Mouse (Mus musculus): ENCODE results near the gene Retreg3. TPM values are rescaled to one million over a fixed set of nuclear protein-coding genes. Genes with fewer than 3 reads are reported as not detected.
"Not testable (repeated sequence)": the region's sequence is repeated elsewhere in the genome, so short reads cannot be mapped to it uniquely, and the experiment has no call there.

Retreg3 gene
- polyA plus RNA-seq, 1 experiment from 2014 or later: 18.4 TPM

DNA sequence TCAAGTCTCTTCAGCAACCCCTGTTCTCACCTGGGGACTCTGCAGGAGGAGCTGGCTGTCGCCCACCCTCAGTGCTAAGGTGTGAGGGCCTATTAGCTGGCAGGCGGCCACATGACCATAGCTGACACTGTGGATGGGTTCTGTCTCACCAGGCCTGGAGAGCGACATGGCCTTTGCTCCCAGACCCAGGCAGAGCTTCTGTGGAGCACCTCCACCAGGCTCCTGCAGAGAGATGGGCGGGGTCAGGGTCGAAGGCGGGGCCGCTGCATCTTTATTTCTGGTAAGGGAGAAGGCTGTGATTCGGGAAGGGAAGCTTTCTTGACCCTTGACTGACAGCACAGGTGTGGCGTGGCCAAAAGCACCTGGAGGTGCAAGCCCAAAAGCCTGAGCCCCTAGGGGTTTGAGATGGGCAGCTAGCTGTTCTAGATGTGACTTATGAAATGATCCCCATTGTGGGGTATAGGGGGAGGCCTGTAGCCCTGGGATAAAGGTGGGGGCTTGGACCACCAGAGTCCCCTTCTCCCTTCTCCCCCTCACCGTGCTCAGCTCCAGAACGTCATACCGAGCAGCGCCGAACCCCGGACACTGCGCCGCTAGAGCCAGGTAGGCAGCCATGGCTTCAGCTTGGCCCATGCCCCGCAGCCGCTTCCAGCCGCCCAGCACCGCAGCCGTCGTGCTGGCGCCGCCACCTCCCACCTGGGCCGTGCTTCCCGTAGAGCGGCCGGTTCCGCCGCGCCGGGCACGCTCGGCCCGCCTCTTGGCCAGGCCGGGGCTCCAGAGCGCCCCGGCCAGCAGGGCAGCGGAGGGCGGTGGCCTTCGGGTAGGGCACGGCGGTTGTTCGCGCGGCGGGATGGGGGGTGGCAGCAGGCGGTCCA is 44.0 kb upstream of the Retreg3 start:
- no peak overlapping the region for H3K27ac ChIP-seq (ENCODE audit: low read length)
- ATAC-seq (ENCODE audit: low read depth): peak; percentile 8; the same call in 1 of the 2 replicates
- H3K4me1 ChIP-seq (replicated peaks; ENCODE audit: control insufficient read depth, insufficient read depth, low read length): peaks cover 38% of the 10 kb centered on the region
- H3K27me3 ChIP-seq (ENCODE audit: control insufficient read depth, insufficient read depth, low read depth, low read length): peaks cover 7% of the 10 kb centered on the region; the same call in 1 of the 2 replicates
- 0 out of 2 replicates have a peak overlapping the region, but pooled peaks have one; percentile 5 for H3K4me3 ChIP-seq (ENCODE audit: low read length)
- no peak overlapping the region for H3K4me2 ChIP-seq (ENCODE audit: low read depth, low read length)
- H3K36me3 ChIP-seq (ENCODE audit: control insufficient read depth, insufficient read depth, low read length): peaks cover 48% of the 10 kb centered on the region
- H3K9me3 ChIP-seq (ENCODE audit: control insufficient read depth, low read length): no peaks in the 10 kb centered on the region
- H3K9ac ChIP-seq (ENCODE audit: low read length): no peak overlapping the region
- 44% methylated on average over 49 of the region's 49 CpGs for WGBS

DNA sequence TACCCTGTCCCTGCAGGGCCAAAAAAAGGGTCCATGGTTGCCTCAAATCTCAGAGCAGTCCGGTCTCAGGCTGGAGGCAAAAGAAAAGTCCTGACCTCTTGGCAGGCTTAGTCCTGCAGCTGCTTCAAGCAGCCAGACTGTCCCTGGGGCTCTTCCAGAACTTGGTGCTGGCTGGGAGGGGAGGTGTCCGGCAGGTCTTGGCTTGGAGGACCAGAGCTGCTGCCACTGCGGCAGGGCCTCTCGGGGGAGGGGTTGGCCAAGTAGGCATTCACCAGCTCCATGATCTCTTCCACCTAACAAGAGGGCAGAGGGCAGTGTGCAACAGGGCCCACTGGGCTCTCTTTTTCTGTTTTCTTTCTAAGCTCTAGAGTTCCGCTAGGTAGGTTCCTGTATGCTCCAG is 43.1 kb upstream of the Retreg3 start:
- H3K27me3 ChIP-seq (ENCODE audit: control insufficient read depth, insufficient read depth, low read depth, low read length): peaks cover 7% of the 10 kb centered on the region; the same call in 1 of the 2 replicates
- peaks cover 44% of the 10 kb centered on the region for H3K36me3 ChIP-seq (ENCODE audit: control insufficient read depth, insufficient read depth, low read length)
- peak; percentile 10; the same call in 1 of the 2 replicates for ATAC-seq (ENCODE audit: low read depth)
- H3K4me3 ChIP-seq (ENCODE audit: low read length): no peak overlapping the region
- H3K4me2 ChIP-seq (ENCODE audit: low read depth, low read length): no peak overlapping the region
- no peaks in the 10 kb centered on the region for H3K9me3 ChIP-seq (ENCODE audit: control insufficient read depth, low read length)
- WGBS: 55% methylated on average over 5 of the region's 5 CpGs
- no peak overlapping the region for H3K9ac ChIP-seq (ENCODE audit: low read length)
- H3K27ac ChIP-seq (ENCODE audit: low read length): peak overlapping the region; percentile 33; the same call in 1 of the 2 replicates
- peaks cover 30% of the 10 kb centered on the region for H3K4me1 ChIP-seq (replicated peaks; ENCODE audit: control insufficient read depth, insufficient read depth, low read length)

DNA sequence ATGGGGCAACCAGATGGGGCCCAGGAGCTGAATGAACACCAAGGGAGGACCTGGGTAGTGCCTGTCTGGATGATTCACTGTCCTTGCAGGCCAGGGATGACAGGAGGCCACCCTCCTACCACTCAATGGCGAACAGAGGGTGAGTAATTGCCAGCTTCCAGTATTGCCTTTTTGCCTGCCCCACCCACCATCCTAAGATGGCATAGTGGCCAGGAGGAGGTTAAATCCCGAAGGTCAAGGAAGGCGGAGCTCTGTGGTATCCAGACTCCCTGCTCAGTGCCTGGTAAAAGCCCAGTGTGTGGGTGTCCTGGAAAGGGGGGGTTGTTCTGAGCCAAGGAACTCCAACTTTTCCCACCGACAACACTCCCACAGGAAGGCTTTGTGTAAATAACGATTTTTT is 42.6 kb upstream of the Retreg3 start:
- Histone ChIP-seq H3K27me3 (ENCODE audit: control insufficient read depth, insufficient read depth, low read depth, low read length) (peaks cover 3% of the 10 kb centered on the region; the same call in 1 of the 2 replicates), H3K27ac (ENCODE audit: low read length) (peak overlapping the region; percentile 33; the same call in 1 of the 2 replicates), H3K9ac (ENCODE audit: low read length) (no peak overlapping the region), H3K9me3 (ENCODE audit: control insufficient read depth, low read length) (no peaks in the 10 kb centered on the region), H3K4me2 (ENCODE audit: low read depth, low read length) (no peak overlapping the region), H3K36me3 (ENCODE audit: control insufficient read depth, insufficient read depth, low read length) (peaks cover 39% of the 10 kb centered on the region), H3K4me3 (ENCODE audit: low read length) (no peak overlapping the region), H3K4me1 (replicated peaks; ENCODE audit: control insufficient read depth, insufficient read depth, low read length) (peaks cover 30% of the 10 kb centered on the region)
- 57% methylated on average over 5 of the region's 5 CpGs for WGBS
- no peak for ATAC-seq (ENCODE audit: low read depth)

- WGBS: 86% methylated on average over 15 of the region's 15 CpGs
- no peak overlapping the region for H3K9ac ChIP-seq (ENCODE audit: low read length)
- no peak overlapping the region for H3K4me3 ChIP-seq (ENCODE audit: low read length)
- no peak overlapping the region for H3K27ac ChIP-seq (ENCODE audit: low read length)
- H3K36me3 ChIP-seq (ENCODE audit: control insufficient read depth, insufficient read depth, low read length): peaks cover 32% of the 10 kb centered on the region
- no peaks in the 10 kb centered on the region for H3K9me3 ChIP-seq (ENCODE audit: control insufficient read depth, low read length)
- H3K27me3 ChIP-seq (ENCODE audit: control insufficient read depth, insufficient read depth, low read depth, low read length): peaks cover 3% of the 10 kb centered on the region; the same call in 1 of the 2 replicates
- ATAC-seq (ENCODE audit: low read depth): no peak
- peaks cover 30% of the 10 kb centered on the region for H3K4me1 ChIP-seq (replicated peaks; ENCODE audit: control insufficient read depth, insufficient read depth, low read length)
- H3K4me2 ChIP-seq (ENCODE audit: low read depth, low read length): no peak overlapping the region
These were observed 41.9 kb upstream of the Retreg3 start for GRCm38 (mm10) chr11:101161551-101161950.

- Histone ChIP-seq H3K36me3 (ENCODE audit: control insufficient read depth, insufficient read depth, low read length) (peaks cover 27% of the 10 kb centered on the region), H3K4me1 (replicated peaks; ENCODE audit: control insufficient read depth, insufficient read depth, low read length) (peaks cover 32% of the 10 kb centered on the region)
- not testable (repeated sequence) for ATAC-seq (ENCODE audit: low read depth); H3K9ac ChIP-seq (ENCODE audit: low read length); H3K4me2 ChIP-seq (ENCODE audit: low read depth, low read length); H3K27ac ChIP-seq (ENCODE audit: low read length); H3K27me3 ChIP-seq (ENCODE audit: control insufficient read depth, insufficient read depth, low read depth, low read length); H3K4me3 ChIP-seq (ENCODE audit: low read length); H3K9me3 ChIP-seq (ENCODE audit: control insufficient read depth, low read length)
- 73% methylated on average over 8 of the region's 8 CpGs for WGBS
These were observed 41.4 kb upstream of the Retreg3 start for GRCm38 (mm10) chr11:101160981-101161505.

GRCm38 (mm10) chr11:101160151-101160550 is 40.5 kb upstream of the Retreg3 start:
- WGBS: 60% methylated on average over 7 of the region's 10 CpGs

DNA sequence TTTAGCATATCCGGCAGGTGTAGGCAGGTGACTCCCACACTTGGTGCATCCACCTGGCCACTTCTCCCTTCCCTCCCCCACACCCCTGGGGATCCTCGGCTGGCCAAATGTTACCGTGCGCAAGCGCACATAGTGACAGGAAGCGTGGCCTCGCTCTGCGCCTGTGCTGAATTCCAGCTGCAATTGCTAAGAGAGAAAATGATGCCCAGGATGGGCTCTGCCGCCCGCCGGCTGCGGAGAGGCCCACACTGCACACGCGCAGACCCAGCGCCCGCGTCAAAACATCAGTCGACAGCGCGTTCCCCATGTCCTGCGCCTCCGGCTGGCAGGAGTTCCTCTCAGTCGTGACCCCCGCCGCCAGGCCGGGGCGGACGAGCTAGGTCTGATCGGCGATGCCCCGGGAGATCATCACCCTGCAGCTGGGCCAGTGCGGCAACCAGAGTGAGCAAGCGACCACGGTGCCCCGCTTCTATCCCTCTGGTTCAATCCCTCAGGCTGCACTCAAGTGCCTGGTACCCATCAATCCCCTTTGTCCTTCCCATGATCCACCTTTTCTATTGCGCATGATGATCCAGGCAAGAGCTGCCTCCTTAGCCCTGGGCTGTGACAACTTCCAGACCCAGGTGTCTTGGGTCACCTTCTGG is 36.2 kb upstream of the Retreg3 start, which contains the start of gene Tubg2:
Gene Tubg2 (plus strand): TSS at position 180 of the 644 bp plus-strand sequence.
- no peak within 1 kb of the TSS for H3K27ac ChIP-seq (ENCODE audit: low read length)
- H3K4me1 ChIP-seq (replicated peaks; ENCODE audit: control insufficient read depth, insufficient read depth, low read length): peaks cover 6% of the 10 kb centered on the region
- ATAC-seq (ENCODE audit: low read depth): peak; percentile 74
- H3K4me3 ChIP-seq (ENCODE audit: low read length): peak within 1 kb of the TSS; percentile 51
- H3K36me3 ChIP-seq (ENCODE audit: control insufficient read depth, insufficient read depth, low read length): no peaks in the 10 kb centered on the region
- H3K9ac ChIP-seq (ENCODE audit: low read length): peak within 1 kb of the TSS; percentile 73
- H3K4me2 ChIP-seq (ENCODE audit: low read depth, low read length): peak within 1 kb of the TSS; percentile 89
- H3K9me3 ChIP-seq (ENCODE audit: control insufficient read depth, low read length): no peaks in the 10 kb centered on the region
- no peaks in the 10 kb centered on the region for H3K27me3 ChIP-seq (ENCODE audit: control insufficient read depth, insufficient read depth, low read depth, low read length)
- WGBS: 2% methylated on average over 36 of the region's 36 CpGs

More at GRCm38 (mm10) chr11:101160151-101160550, 40.5 kb upstream of the Retreg3 start:
- Histone ChIP-seq H3K4me1 (replicated peaks; ENCODE audit: control insufficient read depth, insufficient read depth, low read length) (peaks cover 32% of the 10 kb centered on the region), H3K36me3 (ENCODE audit: control insufficient read depth, insufficient read depth, low read length) (peaks cover 24% of the 10 kb centered on the region)
- not testable (repeated sequence) for H3K9me3 ChIP-seq (ENCODE audit: control insufficient read depth, low read length); H3K4me2 ChIP-seq (ENCODE audit: low read depth, low read length); H3K27ac ChIP-seq (ENCODE audit: low read length); H3K9ac ChIP-seq (ENCODE audit: low read length); H3K27me3 ChIP-seq (ENCODE audit: control insufficient read depth, insufficient read depth, low read depth, low read length); ATAC-seq (ENCODE audit: low read depth); H3K4me3 ChIP-seq (ENCODE audit: low read length)

DNA sequence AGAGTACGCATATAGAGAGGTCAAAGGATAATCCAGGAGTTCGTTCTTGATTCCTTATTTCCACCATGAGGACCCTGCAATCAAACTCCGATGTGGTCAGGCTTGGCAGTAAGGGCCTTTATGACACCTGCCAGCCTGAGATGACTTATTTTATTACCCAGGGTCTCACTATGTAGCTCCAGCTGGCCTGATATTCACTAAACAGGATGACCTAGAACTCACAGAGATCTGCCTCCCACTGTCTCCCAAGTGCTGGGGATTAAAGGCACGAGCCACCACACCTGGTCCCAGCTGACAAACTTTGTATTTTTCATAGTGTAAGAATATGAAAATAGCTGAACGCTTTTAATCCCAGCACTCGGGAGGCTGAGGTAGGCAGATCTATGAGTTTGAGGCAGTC is 35.5 kb upstream of the Retreg3 start:
- WGBS: 59% methylated on average over 6 of the region's 6 CpGs
- H3K9ac ChIP-seq (ENCODE audit: low read length): no peak overlapping the region
- no peak overlapping the region for H3K4me3 ChIP-seq (ENCODE audit: low read length)

DNA sequence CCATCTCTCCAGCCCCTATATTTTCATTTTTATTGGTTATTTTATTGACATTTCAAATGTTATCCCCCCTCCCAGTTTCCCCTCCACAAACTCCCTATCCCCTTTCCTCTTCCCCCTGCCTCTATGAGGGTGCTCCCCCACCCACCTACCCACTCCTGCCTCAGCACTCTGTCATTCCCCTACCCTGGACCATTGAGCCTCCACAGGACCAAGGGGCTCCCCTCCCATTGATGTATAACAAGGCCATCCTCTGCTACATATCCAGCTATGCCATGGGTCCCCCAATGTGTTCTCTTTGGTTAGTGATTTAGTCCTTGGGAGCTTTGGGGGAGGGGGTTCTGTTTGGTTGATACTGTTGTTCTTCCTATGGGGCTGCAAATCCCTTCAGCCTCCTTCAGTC is 35.0 kb upstream of the Retreg3 start:
- Histone ChIP-seq H3K9ac (ENCODE audit: low read length) (no peak overlapping the region), H3K36me3 (ENCODE audit: control insufficient read depth, insufficient read depth, low read length) (no peaks in the 10 kb centered on the region), H3K4me1 (replicated peaks; ENCODE audit: control insufficient read depth, insufficient read depth, low read length) (peaks cover 8% of the 10 kb centered on the region), H3K4me2 (ENCODE audit: low read depth, low read length) (no peak overlapping the region), H3K27ac (ENCODE audit: low read length) (no peak overlapping the region), H3K9me3 (ENCODE audit: control insufficient read depth, low read length) (no peaks in the 10 kb centered on the region), H3K27me3 (ENCODE audit: control insufficient read depth, insufficient read depth, low read depth, low read length) (no peaks in the 10 kb centered on the region), H3K4me3 (ENCODE audit: low read length) (no peak overlapping the region)
- ATAC-seq (ENCODE audit: low read depth): no peak

More for the DNA sequence above, 35.5 kb upstream of the Retreg3 start:
- peaks cover 6% of the 10 kb centered on the region for H3K4me1 ChIP-seq (replicated peaks; ENCODE audit: control insufficient read depth, insufficient read depth, low read length)
- ATAC-seq (ENCODE audit: low read depth): no peak
- no peak overlapping the region for H3K27ac ChIP-seq (ENCODE audit: low read length)
- H3K36me3 ChIP-seq (ENCODE audit: control insufficient read depth, insufficient read depth, low read length): no peaks in the 10 kb centered on the region
- peak overlapping the region; percentile 89; the same call in 1 of the 2 replicates for H3K4me2 ChIP-seq (ENCODE audit: low read depth, low read length)
- no peaks in the 10 kb centered on the region for H3K9me3 ChIP-seq (ENCODE audit: control insufficient read depth, low read length)
- H3K27me3 ChIP-seq (ENCODE audit: control insufficient read depth, insufficient read depth, low read depth, low read length): no peaks in the 10 kb centered on the region
